Mouse (Mus musculus): Measurements from ENCODE around the gene Itga7. TPM values are rescaled to one million over a fixed set of nuclear protein-coding genes. Genes with fewer than 3 reads are reported as not detected.
A peak's percentile ranks its signal among the peaks of the same experiment; 100 is the strongest.

The Itga7 gene
- polyA plus RNA-seq (2012; rRNA removed): 12.6 and 12.9 TPM in 2 replicates

DNA sequence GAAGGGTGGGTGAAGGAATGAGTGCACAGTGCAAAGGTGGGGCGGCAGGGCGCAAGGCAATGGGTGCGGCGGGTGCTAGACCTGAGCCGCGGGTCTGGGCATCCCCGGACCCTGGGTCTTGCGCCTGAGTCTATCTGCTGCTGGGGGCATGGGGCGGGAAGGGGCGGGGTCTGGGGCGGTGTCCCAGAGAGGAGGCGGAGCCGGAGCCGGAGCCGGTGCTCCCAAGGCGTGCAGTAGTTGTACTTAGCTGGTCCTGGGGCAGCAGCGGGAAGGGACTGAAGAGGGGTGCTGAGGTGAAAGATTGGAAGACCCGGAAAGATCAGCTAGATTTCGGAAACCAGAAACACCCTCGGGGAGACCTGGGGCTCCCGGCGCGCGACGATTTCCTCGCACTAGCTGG is at the start of gene Itga7:
TSS of gene Itga7 (plus strand) at position 245 of the 400 bp plus-strand sequence.
- WGBS: 1% methylated on average over 26 of the region's 26 CpGs
- no peak for DNase-seq (ENCODE audit: low read depth, low spot score)

GRCm38 (mm10) chr10:128888941-128889827 is 44.4 kb upstream of the Itga7 start:
- 33% methylated on average over 7 of the region's 7 CpGs for WGBS
- DNase-seq (ENCODE audit: low read depth, low spot score): no peak

- no peak for DNase-seq (ENCODE audit: low read depth, low spot score)
- WGBS: 0% methylated on average over 2 of the region's 2 CpGs
Measured at GRCm38 (mm10) chr10:128889846-128890245, 43.8 kb upstream of the Itga7 start.

- 2% methylated on average over 40 of the region's 40 CpGs for WGBS
- no peak for DNase-seq (ENCODE audit: low read depth, low spot score)
Measured at GRCm38 (mm10) chr10:128890383-128891295, 43.0 kb upstream of the Itga7 start.

DNA sequence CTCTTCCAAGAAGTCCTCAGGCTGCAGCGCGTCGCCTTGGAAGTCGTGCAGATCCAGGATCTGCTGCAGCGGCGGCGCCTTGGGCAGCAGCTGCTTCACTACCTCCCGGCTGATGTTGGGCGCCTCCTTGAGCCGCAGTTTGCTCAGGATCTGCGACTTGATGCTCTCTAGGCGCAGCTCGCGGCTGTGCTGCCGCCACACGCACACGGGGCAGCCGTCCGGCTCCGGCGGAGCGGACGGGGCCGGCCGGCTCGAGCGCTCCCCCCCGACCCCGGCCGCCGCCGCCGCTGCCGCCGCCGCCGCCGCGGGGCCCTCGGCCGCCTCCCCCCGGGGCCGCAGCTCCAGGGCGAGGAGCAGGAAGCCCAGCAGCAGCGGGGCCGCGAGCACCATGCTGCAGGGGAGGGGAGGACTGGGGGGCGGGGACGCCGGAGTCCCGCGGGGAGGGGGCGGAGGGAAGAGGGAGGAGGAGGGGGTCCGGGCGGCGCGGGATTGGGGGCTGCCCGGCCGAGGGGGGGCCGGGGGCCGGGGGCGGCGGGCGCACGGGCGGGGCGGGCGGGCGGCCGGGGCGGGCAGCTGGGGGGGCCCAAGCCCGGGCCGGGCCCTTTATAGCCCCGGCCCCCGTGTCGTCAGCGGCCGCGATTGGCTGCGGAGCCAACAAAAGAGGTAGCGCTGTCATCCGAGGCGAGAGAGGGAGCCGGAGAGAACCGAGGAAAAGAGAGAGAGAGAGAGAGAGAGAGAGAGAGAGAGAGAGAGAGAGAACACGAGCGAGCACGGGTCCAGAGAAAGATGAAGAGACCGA is 42.1 kb upstream of the Itga7 start, which contains the start of gene Gdf11:
TSS of gene Gdf11 (minus strand) at position 423 of the 799 bp plus-strand sequence.
- no peak for DNase-seq (ENCODE audit: low read depth, low spot score)
- under 1% methylated on average over 67 of the region's 89 CpGs for WGBS

DNA sequence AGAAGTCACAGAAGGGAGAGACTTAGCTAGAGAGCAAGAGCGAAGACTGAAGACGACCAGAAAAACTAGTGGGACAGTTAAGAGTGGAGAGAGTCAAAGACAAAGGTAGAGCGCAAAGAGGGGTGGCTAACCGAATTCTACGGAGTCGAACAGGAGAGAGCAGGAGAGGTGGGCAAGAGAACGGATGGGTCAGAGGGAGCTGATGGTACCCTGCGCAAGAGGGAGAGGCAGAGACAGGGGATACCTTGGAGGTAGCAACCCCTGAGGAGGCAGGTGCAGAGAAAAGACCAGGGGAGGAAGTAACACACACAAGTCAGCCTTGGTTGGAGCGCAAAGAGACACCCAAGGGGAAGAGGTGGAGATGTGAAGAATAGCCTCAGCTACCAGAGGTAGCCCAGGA is 41.4 kb upstream of the Itga7 start:
- WGBS: 21% methylated on average over 9 of the region's 9 CpGs
- DNase-seq (ENCODE audit: low read depth, low spot score): no peak

DNA sequence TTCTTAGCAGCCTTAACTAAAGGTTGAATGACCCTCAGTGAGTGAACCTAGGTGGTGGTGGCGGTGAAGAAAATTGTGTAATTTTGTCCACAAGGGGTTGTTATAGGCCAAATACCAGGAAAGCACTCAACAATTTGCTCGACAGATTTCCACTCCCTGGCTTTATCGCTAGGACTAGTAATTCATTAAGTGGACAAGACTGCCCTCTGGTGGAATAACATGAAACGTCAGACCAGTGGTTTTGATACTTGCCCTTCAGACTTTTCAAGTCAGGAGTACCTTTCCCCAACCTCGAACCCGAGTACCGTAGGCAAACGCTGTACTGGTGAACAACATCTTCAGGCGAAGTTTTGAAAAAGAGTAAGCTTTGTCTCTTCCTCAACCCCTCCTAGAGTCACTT is 38.2 kb upstream of the Itga7 start:
- peak; percentile 74 for DNase-seq (ENCODE audit: low read depth, low spot score)
- 0% methylated on average over 9 of the region's 9 CpGs for WGBS

DNA sequence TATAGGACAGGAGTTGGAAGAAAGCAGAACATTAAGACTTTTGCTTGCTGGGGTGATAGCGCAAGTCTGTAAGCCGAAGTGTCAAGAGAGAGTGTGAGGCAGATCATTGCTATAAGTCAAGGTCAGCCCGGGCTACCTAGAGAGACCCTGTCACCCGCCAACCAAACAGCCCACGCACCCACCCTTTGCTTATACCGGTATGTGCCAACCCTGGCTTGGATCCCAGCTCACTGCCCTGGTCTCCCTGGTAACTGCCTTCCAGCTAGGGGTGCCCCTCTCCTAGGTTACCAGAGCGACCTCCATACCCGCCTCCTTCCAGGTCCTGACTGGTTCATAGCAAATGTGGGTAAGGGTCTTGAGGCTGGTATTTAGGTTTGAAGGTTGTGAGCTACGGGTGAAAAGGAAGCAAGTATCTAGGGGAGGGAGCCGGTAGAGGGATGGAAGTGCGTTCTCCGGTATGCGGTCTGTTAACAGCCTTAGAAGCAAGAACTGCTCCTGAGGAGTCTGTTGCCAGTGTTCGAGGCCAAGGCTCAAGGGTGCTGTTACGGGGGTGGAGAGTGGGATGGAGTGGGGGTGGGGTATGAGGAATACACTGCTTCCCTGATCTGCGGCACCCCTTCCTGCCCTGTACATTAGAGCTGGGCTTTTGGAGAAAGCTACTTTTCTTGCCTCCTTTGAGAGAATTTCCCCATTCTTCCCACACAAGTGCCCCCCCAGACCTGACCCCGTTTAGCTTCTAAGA is 37.5 kb upstream of the Itga7 start:
- no peak for DNase-seq (ENCODE audit: low read depth, low spot score)
- 32% methylated on average over 17 of the region's 17 CpGs for WGBS

GRCm38 (mm10) chr10:128896807-128897206 is 36.8 kb upstream of the Itga7 start:
- DNase-seq (ENCODE audit: low read depth, low spot score): no peak
- WGBS: 68% methylated on average over 1 of the region's 1 CpGs

- WGBS: 27% methylated on average over 1 of the region's 1 CpGs
- DNase-seq (ENCODE audit: low read depth, low spot score): no peak
Measured at GRCm38 (mm10) chr10:128897501-128897900, 36.1 kb upstream of the Itga7 start.

DNA sequence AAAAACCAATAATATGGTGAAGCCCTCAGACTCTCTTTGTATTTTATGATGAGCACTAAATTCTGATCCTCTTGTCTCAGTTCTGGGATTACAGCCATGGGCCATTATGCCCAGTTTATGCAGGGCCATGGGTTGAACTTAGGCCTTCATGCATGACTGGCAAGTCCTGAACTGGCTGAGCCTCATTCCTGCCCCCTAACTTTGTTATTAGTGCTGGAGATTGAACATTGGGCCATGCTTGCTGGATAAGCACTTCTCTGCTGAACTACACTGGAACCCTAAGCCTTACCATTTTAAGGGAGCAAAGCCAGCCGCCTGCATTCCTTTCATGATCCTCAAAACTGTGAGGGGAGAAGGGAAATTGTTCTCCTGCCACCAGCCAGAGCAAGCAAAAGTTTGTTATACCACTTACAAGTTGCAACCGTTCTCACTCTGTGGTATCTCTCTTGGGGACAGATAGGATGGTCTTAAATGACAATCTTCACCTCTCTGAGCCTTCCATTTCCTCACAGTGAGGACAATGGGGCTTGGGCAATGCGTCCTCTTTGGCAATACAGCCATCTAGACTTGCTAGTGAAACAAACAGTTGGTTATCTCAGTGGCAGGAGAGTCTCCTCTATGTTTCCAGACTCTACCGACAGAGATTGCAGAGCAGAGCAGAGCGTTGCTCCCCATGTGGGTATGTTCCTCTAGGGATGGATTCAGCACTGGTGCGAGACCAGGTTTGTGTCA is 33.7 kb upstream of the Itga7 start:
- 91% methylated on average over 6 of the region's 6 CpGs for WGBS
- DNase-seq (ENCODE audit: low read depth, low spot score): no peak

GRCm38 (mm10) chr10:128900698-128901097 is 32.9 kb upstream of the Itga7 start, which contains the start of gene Cd63:
Gene Cd63, plus strand, starts transcription at chr10:128900989.
- 41% methylated on average over 3 of the region's 3 CpGs for WGBS
- no peak for DNase-seq (ENCODE audit: low read depth, low spot score)

- DNase-seq (ENCODE audit: low read depth, low spot score): no peak
- 87% methylated on average over 1 of the region's 1 CpGs for WGBS
Measured at GRCm38 (mm10) chr10:128901409-128901808, 32.2 kb upstream of the Itga7 start.

- no peak for DNase-seq (ENCODE audit: low read depth, low spot score)
- WGBS: 89% methylated on average over 3 of the region's 3 CpGs
Measured at GRCm38 (mm10) chr10:128902409-128902988, 31.1 kb upstream of the Itga7 start.

DNA sequence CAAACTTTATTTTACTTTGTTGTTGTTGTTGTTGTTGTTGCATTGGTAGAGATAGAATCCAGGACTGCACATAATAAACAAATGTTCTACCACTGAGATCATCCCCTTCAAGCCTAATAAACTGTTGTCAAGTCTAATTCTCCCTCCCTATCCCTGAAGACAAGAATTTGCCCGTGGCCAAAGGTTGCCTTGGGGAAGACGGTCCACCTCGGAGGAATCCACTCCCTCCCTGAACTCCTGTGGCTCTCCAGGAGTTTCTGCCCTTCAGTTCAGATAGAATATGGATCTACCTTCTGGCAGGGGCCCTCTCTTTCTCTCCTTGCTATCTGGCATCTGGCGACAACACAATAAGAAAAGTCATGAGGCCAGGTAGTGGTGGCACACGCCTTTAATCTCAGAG is 28.8 kb upstream of the Itga7 start:
- 75% methylated on average over 5 of the region's 5 CpGs for WGBS
- DNase-seq (ENCODE audit: low read depth, low spot score): no peak

GRCm38 (mm10) chr10:128908778-128909448 is 24.7 kb upstream of the Itga7 start:
- WGBS: 27% methylated on average over 13 of the region's 13 CpGs
- DNase-seq (ENCODE audit: low read depth, low spot score): peak; percentile 57

DNA sequence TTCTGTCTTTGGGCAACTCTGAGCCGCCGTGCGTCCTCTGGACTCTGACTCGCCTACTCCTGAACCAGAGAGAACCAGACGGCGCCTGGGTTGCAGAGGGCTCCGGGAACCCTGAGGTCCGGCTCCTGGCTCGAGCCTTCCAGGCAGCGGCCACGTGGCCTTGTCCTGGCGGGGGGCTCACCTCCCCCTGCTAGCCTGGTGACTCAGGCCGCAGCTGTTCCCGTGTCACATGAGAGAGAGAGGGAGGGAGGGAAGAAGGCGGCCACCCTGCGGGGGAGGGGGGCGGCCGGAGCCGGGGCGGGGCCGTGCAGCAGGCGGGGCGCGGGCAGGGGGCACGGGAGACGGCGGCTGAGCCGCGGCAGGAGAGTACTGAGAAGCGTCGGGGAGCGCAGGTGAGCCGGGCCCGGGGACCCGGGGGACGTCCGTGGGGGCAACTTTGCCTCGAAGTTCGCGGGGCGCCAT is 24.0 kb upstream of the Itga7 start:
- DNase-seq (ENCODE audit: low read depth, low spot score): no peak
- 2% methylated on average over 32 of the region's 41 CpGs for WGBS
